Comparison of ENCODE assay signal across 8 mouse cellular contexts in the genomic region with DNA sequence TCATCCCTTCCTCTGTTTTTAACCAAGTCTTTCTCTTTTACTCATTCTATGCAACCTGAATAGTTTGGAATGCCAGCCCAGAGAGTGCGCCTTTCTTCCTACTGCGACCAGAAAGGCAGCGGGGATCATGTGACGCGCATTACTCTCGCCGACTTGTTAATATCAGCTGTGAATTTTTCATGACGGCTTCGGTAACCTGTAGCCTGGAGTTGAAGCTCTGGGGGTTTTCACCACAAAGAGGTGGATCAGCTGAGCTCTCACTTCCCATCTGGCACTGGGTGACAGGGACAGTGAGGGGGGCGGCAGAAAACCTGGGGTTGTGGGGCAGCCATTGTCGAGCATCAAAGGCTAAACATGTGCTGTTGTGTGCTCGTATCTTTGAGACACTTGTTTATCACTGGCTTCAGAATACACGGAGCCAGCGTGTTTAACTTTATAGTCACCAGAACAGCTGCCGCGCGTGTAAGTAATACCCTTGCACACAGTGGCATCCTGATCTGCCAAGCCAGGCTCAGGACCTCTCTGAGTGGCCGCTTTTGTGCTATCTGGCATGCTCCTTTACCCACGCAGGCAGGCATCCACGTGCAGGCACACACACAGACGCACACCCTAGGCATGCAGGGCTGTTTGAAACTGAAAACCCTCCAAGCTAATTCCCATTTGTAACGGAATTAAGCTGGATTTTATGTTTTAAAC.
A peak's percentile ranks its signal among the peaks of the same experiment; 100 is the strongest.
DNase-seq lines count a peak whose midpoint lies in the region; ATAC-seq lines count a peak whose summit lies in the region.

No protein-coding gene starts in this region.

- peak overlapping the region; percentile 31 for H3K4me3 ChIP-seq in lung, embryonic 15.5 days
- H3K4me3 ChIP-seq in intestine, embryonic 16.5 days (ENCODE audit: low read length) = peak overlapping the region; percentile 39

- H3K9ac ChIP-seq in lung, embryonic 15.5 days = no peak overlapping the region
- no peak overlapping the region for H3K9ac ChIP-seq in intestine, embryonic 16.5 days (ENCODE audit: low read depth, low read length)

- peak overlapping the region; percentile 57 for H3K4me2 ChIP-seq in lung, embryonic 15.5 days
- H3K4me2 ChIP-seq in intestine, embryonic 16.5 days (ENCODE audit: low read depth, low read length) = peak overlapping the region; percentile 59

- no peaks in the 10 kb centered on the region for H3K9me3 ChIP-seq in lung, embryonic 15.5 days
- H3K9me3 ChIP-seq in intestine, embryonic 16.5 days (ENCODE audit: control insufficient read depth, low read length) = no peaks in the 10 kb centered on the region

- H3K4me1 ChIP-seq in lung, embryonic 15.5 days = no peaks in the 10 kb centered on the region
- H3K4me1 ChIP-seq in intestine, embryonic 16.5 days (ENCODE audit: control insufficient read depth, insufficient read depth, low read length) = peaks cover 7% of the 10 kb centered on the region; the same call in 1 of the 2 replicates

- peak; percentile 30 to 40 for DNase-seq in cerebellum, postnatal 14 days
- no peak for DNase-seq in lung, postnatal 4 days
- DNase-seq in retina, embryonic 14.5 days (ENCODE audit: low spot score) = peak; percentile 72
- DNase-seq in thymus, postnatal 14 days = no peak

- no peak overlapping the region for H3K27ac ChIP-seq in lung, embryonic 15.5 days
- H3K27ac ChIP-seq in intestine, embryonic 16.5 days (ENCODE audit: low read length) = no peak overlapping the region

- 9% methylated on average over 22 of the region's 22 CpGs for WGBS in lung, embryonic 15.5 days
- WGBS in intestine, embryonic 16.5 days = 8% methylated on average over 22 of the region's 22 CpGs

- no peak for ATAC-seq in cerebellum, adult (ENCODE audit: insufficient number of reproducible peaks, low FRiP score, low TSS enrichment)
- ATAC-seq in lung, embryonic 15.5 days (ENCODE audit: borderline replicate concordance, extremely low read depth, low FRiP score, low TSS enrichment) = no peak
- peak; percentile 50 for ATAC-seq in intestine, embryonic 16.5 days
- ATAC-seq in inflammation-experienced regulatory T-cells, adult 6 months = no peak

- H3K27me3 ChIP-seq in lung, embryonic 15.5 days = peaks cover 2% of the 10 kb centered on the region; the same call in 1 of the 2 replicates
- H3K27me3 ChIP-seq in intestine, embryonic 16.5 days (replicated peaks; ENCODE audit: control insufficient read depth, insufficient read depth, low read length) = no peaks in the 10 kb centered on the region

- no peaks in the 10 kb centered on the region for H3K36me3 ChIP-seq in lung, embryonic 15.5 days
- no peaks in the 10 kb centered on the region for H3K36me3 ChIP-seq in intestine, embryonic 16.5 days (ENCODE audit: control insufficient read depth, insufficient read depth, low read length)

Comparison
In these comparisons a context has a peak if more than half of its experiments do, and no peak if none do; other contexts are left out.
1. DNase-seq: peak in cerebellum, postnatal 14 days (2 of 2) and retina, embryonic 14.5 days (single experiment); none in lung, postnatal 4 days (0 of 2) and thymus, postnatal 14 days (single experiment).